Mouse (Mus musculus) gastrocnemius, postnatal 14 days (tissue): ENCODE measurements around the gene Ptgs1. TPM values are rescaled to one million over a fixed set of nuclear protein-coding genes. Genes with fewer than 3 reads are reported as not detected.

ENCODE experiments used
- DNase-seq: peaks from one replicate; pipeline ENCODE4 v3.0.0; 2021; ENCODE audit warnings: mixed read lengths
- intact Hi-C: fragments of 180-260 bp; cut with DNase I; formaldehyde crosslinking; loops from one replicate; pipeline ENCODE4 v1.15.1; 2025; ENCODE audit warnings: low total_unique reads
- total RNA-seq, 2 experiments: library from RNA; stranded (reverse); gene quantifications; 2 replicates each; pipeline ENCODE4 v1.2.3; 2021

The Ptgs1 gene
- total RNA-seq, 2 experiments from 2014 or later: 3.9 to 5.4 TPM

DNA sequence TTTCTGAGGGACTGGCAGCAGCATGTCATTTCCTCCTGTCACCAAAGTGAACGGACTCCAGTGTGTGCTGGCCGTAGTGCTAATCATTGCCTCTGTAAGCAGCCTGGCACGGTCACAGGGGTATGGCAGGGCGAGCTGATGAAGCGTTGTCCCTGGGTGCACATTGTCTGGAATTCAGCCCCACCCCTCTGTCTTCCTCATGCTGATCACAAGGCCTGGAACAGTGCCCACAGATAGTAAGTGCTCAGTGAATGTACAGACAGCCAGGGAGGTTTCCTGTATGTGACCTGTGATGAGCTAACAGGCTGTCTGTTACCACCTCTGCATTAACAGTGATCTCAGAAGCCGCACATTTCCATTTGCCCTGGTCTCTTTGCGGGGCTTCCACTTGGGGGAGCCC lies 17.1 kb upstream of the Ptgs1 start:
- intact Hi-C loops: loop anchor here (10.0 kb wide), 1 partner anchor 62 kb away; no protein-coding TSS in a partner anchor
- no peak for DNase-seq

DNA sequence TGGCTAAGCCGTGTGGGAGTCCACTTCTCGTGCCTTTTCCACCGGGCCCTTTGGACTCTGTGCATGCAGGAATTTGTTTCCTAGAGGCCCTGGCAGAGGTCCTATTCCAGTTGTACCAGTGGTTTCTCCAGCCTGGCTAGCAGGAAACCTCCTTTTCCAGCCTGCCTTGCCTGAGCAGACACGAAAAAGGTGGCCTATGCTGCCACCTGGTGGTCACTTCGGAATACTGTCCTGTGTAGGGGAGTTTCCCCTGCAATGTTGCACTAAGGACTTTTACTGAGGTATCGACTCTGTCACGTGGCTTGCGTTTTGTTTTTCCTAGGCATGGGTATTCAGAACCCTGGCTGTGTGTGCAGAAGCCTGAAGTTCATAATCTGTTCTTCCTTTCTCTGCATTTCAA lies 16.2 kb upstream of the Ptgs1 start:
- intact Hi-C loops: loop anchor here (1.0 to 10.0 kb wide), 2 partner anchors 61 to 205 kb away; no protein-coding TSS in a partner anchor
- DNase-seq: peak; percentile 81

DNA sequence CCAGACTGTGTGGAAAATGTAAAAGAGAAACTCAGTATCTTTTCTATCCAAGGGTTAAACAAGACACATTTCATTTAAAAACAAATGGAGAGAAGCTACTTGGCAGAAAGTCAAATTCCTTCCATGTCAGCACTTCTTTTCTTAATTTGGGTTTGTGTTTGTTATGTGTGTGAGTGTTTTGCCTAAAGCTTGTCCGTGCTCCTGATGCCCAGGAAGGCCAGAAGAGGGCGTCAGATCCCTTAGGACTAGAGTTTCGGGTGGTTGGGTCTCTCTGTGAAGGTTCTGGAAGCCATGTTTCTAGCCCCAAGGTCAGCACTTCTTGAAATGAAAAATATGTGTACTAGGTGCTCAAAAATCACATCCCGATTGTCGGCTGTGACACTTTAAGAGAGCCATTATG lies 15.8 kb upstream of the Ptgs1 start:
- intact Hi-C loops: loop anchor here (1.0 to 10.0 kb wide), 2 partner anchors 60 to 205 kb away; no protein-coding TSS in a partner anchor
- no peak for DNase-seq

DNA sequence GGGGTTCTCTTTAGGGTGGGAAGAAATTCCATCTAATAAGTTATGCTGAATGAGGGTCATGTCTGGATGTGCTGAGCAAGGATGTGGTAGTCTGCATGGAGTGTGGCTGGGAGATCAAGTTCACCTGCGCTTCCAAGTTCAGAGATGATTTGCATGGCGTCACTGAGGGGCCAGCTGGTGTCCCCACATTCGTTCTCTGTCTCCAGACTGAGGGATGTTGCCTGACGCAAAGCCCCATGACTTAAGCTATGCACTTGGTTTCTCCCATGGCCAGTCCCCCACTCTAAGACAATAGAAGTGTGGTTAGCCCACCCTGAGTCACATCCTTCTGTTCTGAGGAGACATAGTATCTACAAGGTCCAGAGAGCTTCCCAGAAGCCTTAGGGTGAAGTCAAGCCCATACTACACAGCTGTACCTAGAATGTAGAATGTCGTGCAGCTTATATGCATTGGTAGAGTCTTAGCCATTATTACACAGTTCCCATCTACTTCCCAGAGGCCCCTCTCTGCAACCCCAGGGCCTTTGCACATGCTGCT lies 15.0 kb upstream of the Ptgs1 start:
- intact Hi-C loops: loop anchor here (10.0 kb wide), 1 partner anchor 60 kb away; no protein-coding TSS in a partner anchor
- DNase-seq: no peak

GRCm38 (mm10) chr2:36216546-36216945 lies 13.7 kb upstream of the Ptgs1 start:
- peak; percentile 22 for DNase-seq
- intact Hi-C loops: loop anchor here (10.0 kb wide), 1 partner anchor 58 kb away; no protein-coding TSS in a partner anchor

GRCm38 (mm10) chr2:36216953-36217573 lies 13.2 kb upstream of the Ptgs1 start:
- intact Hi-C loops: loop anchor here (10.0 kb wide), 1 partner anchor 58 kb away; no protein-coding TSS in a partner anchor
- DNase-seq: no peak

GRCm38 (mm10) chr2:36217692-36218233 lies 12.5 kb upstream of the Ptgs1 start:
- intact Hi-C loops: loop anchor here (10.0 kb wide), 1 partner anchor 57 kb away; no protein-coding TSS in a partner anchor
- no peak for DNase-seq

DNA sequence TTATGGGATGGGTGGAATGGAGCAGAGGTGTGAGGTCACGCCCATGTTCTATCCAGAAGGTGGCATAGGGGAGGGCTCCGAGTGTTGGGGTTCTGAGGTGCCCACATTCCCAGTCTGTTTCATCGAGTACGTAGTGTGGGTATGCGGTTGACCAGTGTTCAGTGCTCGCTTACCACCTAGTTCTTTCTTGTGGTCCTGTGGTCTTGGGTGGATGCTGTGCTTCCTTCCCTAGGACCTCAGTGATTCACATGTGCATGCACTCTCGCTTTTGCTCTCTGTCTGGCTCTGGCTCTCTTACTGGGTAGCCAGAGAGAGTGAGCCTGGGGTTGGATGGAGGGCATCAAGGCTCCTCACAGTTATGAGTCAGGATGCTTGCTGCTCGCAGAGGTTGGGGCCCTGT lies 10.1 kb upstream of the Ptgs1 start:
- DNase-seq: no peak
- intact Hi-C loops: no loop called here

- intact Hi-C loops: no loop called here
- no peak for DNase-seq
These were observed 9.3 kb upstream of the Ptgs1 start for GRCm38 (mm10) chr2:36220891-36221290.

GRCm38 (mm10) chr2:36222168-36222848 lies 7.9 kb upstream of the Ptgs1 start:
- no peak for DNase-seq
- intact Hi-C loops: no loop called here

DNA sequence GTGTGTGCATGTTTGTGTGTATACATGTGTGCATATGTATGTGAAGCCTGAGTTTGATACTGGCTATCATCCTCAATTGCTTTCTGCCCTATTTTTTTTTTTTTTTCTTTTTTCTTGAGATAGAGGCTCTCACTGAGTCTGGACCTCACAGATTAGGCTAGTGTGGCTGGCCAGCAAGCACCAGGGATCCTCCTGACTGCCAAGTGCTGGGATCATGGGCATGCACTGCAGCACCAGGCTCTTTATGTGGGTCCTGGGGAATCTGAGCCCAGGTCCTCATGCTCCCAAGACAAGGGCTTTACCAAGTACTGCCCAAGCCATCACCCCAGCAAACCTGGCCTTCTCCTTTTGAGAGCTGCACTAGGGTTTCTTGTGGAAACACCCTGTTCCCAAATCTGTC lies 6.8 kb upstream of the Ptgs1 start:
- no peak for DNase-seq
- intact Hi-C loops: no loop called here

GRCm38 (mm10) chr2:36224153-36224552 lies 6.1 kb upstream of the Ptgs1 start:
- DNase-seq: no peak
- intact Hi-C loops: no loop called here

- intact Hi-C loops: no loop called here
- DNase-seq: no peak
These were observed 5.6 kb upstream of the Ptgs1 start for GRCm38 (mm10) chr2:36224599-36224998.

DNA sequence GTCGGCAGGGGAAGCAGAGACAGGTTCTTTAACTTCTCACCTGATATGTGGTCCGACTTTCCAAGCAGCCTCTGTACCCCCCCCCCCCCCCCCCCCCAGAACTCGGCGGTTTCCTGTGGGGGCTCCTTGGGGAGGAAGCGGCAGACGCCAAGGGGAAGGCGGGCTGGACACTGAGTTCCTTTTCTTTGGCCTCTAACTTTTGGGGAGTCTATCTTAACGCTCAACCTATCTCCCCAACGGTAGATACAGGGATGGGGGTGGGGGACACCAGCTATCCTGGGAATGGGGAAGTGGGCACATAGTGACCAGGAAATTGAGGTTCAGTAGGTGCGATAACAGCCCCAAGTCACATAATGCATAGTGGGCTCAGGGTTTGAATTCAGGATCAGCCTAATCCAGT lies 741 bp downstream of the Ptgs1 start:
- intact Hi-C loops: no loop called here
- DNase-seq: no peak

- intact Hi-C loops: no loop called here
- DNase-seq: no peak
These were observed 4.5 kb downstream of the Ptgs1 start for GRCm38 (mm10) chr2:36234526-36235368.

- intact Hi-C loops: no loop called here
- DNase-seq: no peak
These were observed 5.7 kb downstream of the Ptgs1 start for GRCm38 (mm10) chr2:36235917-36236316.

GRCm38 (mm10) chr2:36236889-36237288 lies 6.7 kb downstream of the Ptgs1 start:
- intact Hi-C loops: no loop called here
- no peak for DNase-seq

DNA sequence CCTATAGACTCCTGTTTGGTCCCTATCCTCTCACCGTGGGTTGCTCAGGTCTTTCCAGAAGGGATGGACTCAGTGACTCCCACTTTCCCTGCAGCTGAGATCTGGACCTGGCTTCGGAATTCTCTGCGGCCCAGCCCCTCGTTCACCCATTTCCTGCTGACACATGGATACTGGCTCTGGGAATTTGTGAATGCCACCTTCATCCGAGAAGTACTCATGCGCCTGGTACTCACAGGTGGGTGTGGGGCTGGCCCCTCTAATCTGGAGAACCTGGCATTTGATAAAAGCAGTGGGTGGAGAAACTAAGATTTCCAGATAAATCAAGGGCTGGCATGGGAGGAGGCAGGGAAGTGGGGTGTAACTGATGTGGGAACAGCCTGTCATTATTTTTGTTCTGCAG lies 7.3 kb downstream of the Ptgs1 start:
- intact Hi-C loops: no loop called here
- DNase-seq: no peak

GRCm38 (mm10) chr2:36238467-36238866 lies 8.2 kb downstream of the Ptgs1 start:
- DNase-seq: no peak
- intact Hi-C loops: no loop called here

DNA sequence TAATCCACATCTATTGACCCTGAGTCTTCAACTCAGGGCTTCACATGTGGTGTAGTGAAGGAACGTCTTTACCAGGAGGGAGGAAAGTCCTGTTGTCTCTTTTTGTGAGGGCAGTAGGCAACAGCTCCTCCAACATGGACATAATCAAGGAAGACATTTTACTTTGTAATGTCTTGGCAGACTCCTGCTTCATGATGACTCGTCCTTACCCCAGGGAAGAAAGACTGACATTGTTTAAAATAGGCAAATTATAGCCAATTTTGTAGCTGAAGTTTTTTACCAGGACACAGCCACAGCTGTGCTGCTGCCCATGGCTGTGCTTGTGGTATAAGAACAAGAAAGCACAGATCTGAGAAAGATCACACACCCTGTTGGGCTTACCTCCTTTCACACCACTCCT lies 8.7 kb downstream of the Ptgs1 start:
- DNase-seq: no peak
- intact Hi-C loops: no loop called here
